Mouse (Mus musculus) c-Kit-negative CD71-positive TER-119-positive erythroid progenitor cells, embryonic 14.5 days (primary cell): ENCODE measurements around the gene Gm49359.
"Not testable (repeated sequence)": the region's sequence is repeated elsewhere in the genome, so short reads cannot be mapped to it uniquely, and the experiment has no call there.

Experiments
- DNase-seq: peaks from one replicate; pipeline ENCODE4 v3.0.0-alpha.2; 2013; ENCODE audit warnings: low read depth, low spot score

Gene Gm49359

DNA sequence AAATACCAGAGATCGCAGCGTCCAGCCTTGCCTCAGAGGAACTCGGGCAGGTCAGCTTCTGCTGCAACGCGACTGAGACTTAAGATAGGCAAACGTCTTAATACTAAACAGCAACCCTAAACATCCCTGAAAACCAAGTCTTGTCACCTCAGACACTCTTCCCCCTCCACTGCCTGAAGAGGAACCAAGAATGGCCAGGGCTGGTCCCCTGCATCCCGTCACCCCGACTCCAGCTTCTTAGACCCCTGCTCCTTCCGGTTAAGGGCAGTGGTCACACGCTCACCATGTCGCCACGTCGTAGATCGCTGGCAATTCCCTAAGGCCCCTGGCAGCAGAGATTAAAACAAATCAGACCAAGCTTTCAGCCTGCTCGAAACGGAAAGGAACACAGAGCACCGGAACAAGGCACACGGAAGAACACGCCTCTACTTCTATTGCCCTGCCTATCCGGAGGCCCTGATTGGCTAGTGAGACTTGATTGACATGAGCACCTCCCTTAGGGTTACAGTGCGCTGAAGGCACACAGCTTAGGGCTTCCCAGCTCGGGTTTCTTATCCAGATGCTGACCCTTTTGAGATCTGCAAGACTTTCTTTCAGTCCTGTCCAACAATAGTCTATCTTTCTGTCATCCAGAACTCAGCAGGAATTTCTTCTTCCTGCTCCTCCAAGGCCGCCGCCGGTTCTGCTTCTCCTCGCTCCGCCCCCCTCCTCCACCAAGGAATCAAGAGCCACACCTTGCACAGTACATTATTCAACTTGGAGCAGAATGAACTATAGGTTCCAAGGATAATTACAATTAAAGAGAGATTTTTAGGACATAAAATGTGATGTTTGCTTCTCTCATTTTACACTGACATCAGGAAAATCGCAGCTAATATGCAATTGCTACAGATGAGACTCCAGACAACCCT, at the start of gene Gm49359:
TSS of gene Gm49359 (minus strand) at position 409 of the 911 bp plus-strand sequence.
- peak; percentile 72 for DNase-seq

DNA sequence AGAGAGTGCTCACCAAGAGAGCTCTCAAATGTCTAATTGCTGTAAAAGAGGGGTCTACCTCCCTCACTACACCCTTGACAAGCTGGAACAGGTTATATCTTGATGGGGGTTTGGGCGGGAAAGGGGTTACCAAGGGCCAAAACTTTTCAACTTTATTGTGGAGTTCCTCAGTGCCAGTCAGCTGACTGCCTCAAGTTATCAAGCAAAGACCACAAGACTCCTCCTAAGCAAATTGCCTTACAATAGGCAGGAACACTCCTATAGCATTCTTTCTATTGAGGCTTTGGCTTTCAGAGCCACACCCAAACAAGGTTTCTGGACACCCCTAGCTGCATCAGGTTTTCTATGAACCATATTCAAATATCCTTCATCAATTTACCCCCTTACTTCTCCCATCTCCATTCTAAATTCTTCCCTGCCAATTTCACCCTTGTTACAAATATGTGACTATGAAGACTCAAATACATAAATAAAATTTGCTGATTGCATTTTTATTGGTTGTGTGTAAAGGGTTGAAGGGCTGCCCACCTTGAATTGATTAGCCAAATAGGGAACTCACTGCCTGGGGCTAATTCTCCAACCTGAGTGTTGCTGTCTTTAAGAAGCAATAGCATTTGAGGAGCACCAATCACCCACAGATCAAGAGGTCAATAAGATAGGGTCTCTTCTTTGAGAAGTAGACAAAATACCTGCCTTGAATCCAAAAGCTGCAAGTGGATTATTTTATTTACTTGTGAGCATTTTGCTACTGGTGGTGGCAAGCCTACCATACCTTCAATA, 44.2 kb upstream of the Gm49359 start:
- not testable (repeated sequence) for DNase-seq

DNA sequence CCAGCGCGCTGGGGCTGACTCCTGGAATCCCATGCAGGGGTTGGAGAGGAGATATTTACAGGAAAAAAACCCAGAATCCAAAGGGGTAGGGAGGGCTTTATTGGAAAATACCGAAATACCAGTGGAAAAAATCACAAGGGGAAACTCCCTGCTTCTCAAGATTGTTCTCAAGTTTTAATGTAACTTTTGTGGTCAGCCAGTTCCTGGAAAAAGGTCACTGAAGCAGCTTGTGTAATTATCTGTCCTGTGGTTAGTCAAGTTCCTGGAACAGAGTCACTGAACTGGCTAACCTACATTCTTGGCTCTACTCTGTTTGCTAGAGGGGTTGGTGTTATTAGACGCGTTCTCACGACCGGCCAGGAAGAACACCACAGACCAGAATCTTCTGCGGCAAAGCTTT, 6.0 kb upstream of the Gm49359 start:
- DNase-seq, result not testable (repeated sequence)

DNA sequence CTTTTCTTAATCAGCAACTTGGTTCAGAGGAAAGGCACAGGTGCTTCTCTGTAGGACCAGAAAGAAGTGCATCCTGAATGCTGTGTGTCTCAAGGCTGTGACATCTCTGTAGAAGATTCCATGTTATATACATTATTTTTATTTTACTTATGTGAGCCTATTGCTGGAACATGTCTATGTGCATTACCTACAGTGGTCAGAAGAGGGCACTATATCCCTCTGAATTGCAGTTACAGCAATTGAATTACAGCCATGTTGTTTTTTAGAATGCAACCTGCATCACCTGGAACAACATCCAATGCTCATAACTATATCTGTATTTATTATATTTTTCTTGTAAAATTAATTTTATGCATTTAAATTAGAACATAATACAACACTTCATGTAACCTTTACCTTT, 3.3 kb upstream of the Gm49359 start:
- peak; percentile 34 for DNase-seq
